Mouse (Mus musculus): ENCODE data around the gene Frem1. TPM values are rescaled to one million over a fixed set of nuclear protein-coding genes. Genes with fewer than 3 reads are reported as not detected.

The Frem1 gene
- polyA plus RNA-seq, 1 experiment from 2014 or later: 1.7 TPM

- Histone ChIP-seq H3K36me3 (no peaks in the 10 kb centered on the region), H3K9ac (no peak overlapping the region), H3K27me3 (replicated peaks) (no peaks in the 10 kb centered on the region), H3K4me2 (no peak overlapping the region), H3K9me3 (replicated peaks) (no peaks in the 10 kb centered on the region), H3K27ac (no peak overlapping the region), H3K4me1 (no peaks in the 10 kb centered on the region), H3K4me3 (no peak overlapping the region)
- no peak for ATAC-seq
- 61% methylated on average over 3 of the region's 3 CpGs for WGBS (ENCODE audit: insufficient replicate concordance)
These were observed 170.8 kb downstream of the Frem1 start for GRCm38 (mm10) chr4:82881366-82881765.

GRCm38 (mm10) chr4:82880243-82880642 is 171.9 kb downstream of the Frem1 start:
- Histone ChIP-seq H3K27ac (no peak overlapping the region), H3K4me1 (no peaks in the 10 kb centered on the region), H3K9me3 (replicated peaks) (no peaks in the 10 kb centered on the region), H3K9ac (no peak overlapping the region), H3K4me2 (no peak overlapping the region), H3K36me3 (no peaks in the 10 kb centered on the region), H3K27me3 (replicated peaks) (no peaks in the 10 kb centered on the region), H3K4me3 (no peak overlapping the region)
- no peak for ATAC-seq
- 62% methylated on average over 2 of the region's 2 CpGs for WGBS (ENCODE audit: insufficient replicate concordance)

- Histone ChIP-seq H3K4me2 (no peak overlapping the region), H3K4me3 (no peak overlapping the region), H3K36me3 (no peaks in the 10 kb centered on the region), H3K9me3 (replicated peaks) (no peaks in the 10 kb centered on the region), H3K27me3 (replicated peaks) (no peaks in the 10 kb centered on the region), H3K4me1 (no peaks in the 10 kb centered on the region), H3K9ac (no peak overlapping the region), H3K27ac (no peak overlapping the region)
- WGBS (ENCODE audit: insufficient replicate concordance): 68% methylated on average over 6 of the region's 6 CpGs
- no peak for ATAC-seq
These were observed 173.0 kb downstream of the Frem1 start for GRCm38 (mm10) chr4:82879152-82879551.

GRCm38 (mm10) chr4:82876656-82877055 is 175.5 kb downstream of the Frem1 start:
- Histone ChIP-seq H3K4me1 (no peaks in the 10 kb centered on the region), H3K4me3 (no peak overlapping the region), H3K27me3 (replicated peaks) (no peaks in the 10 kb centered on the region), H3K4me2 (no peak overlapping the region), H3K9me3 (replicated peaks) (no peaks in the 10 kb centered on the region), H3K27ac (no peak overlapping the region), H3K9ac (no peak overlapping the region), H3K36me3 (no peaks in the 10 kb centered on the region)
- WGBS (ENCODE audit: insufficient replicate concordance): 47% methylated on average over 2 of the region's 2 CpGs
- ATAC-seq: no peak

DNA sequence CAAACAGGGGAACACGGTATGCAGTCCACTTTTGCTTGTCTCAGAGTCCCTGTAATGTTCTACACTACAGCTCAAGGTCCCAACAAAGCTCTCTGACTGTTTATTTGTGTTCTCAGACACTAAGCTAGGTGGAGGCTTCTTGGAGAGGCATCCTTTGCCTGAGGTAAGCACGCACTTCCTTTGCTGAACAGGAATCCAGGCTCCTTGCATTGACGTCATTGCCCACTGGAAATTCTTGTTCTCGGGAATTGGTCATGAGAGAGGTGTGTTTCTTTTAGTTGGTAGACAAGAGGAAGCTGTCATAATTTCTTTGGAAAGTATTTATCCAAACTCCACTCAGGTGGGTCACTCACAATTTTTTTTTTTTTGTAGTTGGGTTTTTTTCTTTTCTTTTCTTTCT is 176.6 kb downstream of the Frem1 start:
- Histone ChIP-seq H3K4me3 (no peak overlapping the region), H3K27ac (no peak overlapping the region), H3K36me3 (no peaks in the 10 kb centered on the region), H3K4me1 (no peaks in the 10 kb centered on the region), H3K27me3 (replicated peaks) (no peaks in the 10 kb centered on the region), H3K9ac (no peak overlapping the region), H3K9me3 (replicated peaks) (no peaks in the 10 kb centered on the region), H3K4me2 (no peak overlapping the region)
- WGBS (ENCODE audit: insufficient replicate concordance): 62% methylated on average over 4 of the region's 4 CpGs
- ATAC-seq: no peak

DNA sequence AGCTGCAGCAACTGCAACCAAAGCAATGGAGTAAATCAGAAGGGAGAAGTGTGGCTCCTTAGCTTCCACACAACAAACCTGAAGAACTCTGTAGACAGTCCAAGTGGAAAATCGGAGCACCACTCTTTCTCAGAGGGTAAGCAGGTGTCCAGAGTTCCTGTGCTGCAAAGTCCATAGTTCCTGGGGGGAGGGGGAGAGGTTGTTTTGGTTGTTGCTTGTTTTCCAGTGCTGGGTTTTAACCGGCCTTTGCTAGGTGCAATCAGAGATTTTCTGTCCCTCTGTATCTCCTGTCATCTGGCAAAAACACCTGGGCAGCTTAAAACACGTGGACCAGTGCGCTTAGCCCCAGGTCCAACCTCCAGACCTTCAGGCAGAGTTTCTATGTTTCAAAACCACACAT is 177.3 kb downstream of the Frem1 start:
- Histone ChIP-seq H3K9me3 (replicated peaks) (no peaks in the 10 kb centered on the region), H3K27me3 (replicated peaks) (no peaks in the 10 kb centered on the region), H3K36me3 (no peaks in the 10 kb centered on the region), H3K4me3 (no peak overlapping the region), H3K4me1 (no peaks in the 10 kb centered on the region), H3K27ac (no peak overlapping the region), H3K9ac (no peak overlapping the region), H3K4me2 (no peak overlapping the region)
- ATAC-seq: no peak
- 49% methylated on average over 4 of the region's 4 CpGs for WGBS (ENCODE audit: insufficient replicate concordance)

GRCm38 (mm10) chr4:82872548-82872947 is 179.6 kb downstream of the Frem1 start:
- no peak for ATAC-seq
- H3K27ac ChIP-seq: no peak overlapping the region
- H3K9ac ChIP-seq: no peak overlapping the region
- no peaks in the 10 kb centered on the region for H3K4me1 ChIP-seq
- no peaks in the 10 kb centered on the region for H3K36me3 ChIP-seq
- H3K9me3 ChIP-seq (replicated peaks): no peaks in the 10 kb centered on the region
- no peaks in the 10 kb centered on the region for H3K27me3 ChIP-seq (replicated peaks)
- no peak overlapping the region for H3K4me2 ChIP-seq
- 73% methylated on average over 4 of the region's 4 CpGs for WGBS (ENCODE audit: insufficient replicate concordance)
- no peak overlapping the region for H3K4me3 ChIP-seq

DNA sequence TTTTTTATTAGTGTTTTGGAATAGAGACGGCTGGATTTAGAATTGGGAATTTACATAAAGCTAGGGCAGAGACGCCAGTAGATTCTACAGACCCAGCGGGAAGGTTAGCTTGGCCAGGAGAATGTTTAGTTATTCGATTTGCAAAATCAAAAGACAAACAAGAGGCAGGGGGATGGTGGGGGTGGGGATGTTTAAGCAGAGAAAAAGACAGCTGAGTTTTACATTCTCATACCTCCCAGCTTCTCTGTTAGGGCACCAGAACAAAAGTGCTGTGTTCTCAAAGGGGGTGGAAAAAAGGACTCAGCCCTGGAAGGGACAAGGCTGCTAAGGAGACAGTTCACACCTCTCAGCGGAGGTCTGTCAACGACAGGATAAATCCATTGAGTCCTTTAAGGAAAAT is 180.0 kb downstream of the Frem1 start:
- WGBS (ENCODE audit: insufficient replicate concordance): 61% methylated on average over 6 of the region's 6 CpGs
- no peaks in the 10 kb centered on the region for H3K4me1 ChIP-seq

GRCm38 (mm10) chr4:82870931-82871330 is 181.2 kb downstream of the Frem1 start:
- Histone ChIP-seq H3K4me2 (no peak overlapping the region), H3K27ac (no peak overlapping the region), H3K9me3 (replicated peaks) (no peaks in the 10 kb centered on the region), H3K9ac (no peak overlapping the region), H3K27me3 (replicated peaks) (no peaks in the 10 kb centered on the region), H3K4me3 (no peak overlapping the region), H3K4me1 (no peaks in the 10 kb centered on the region), H3K36me3 (no peaks in the 10 kb centered on the region)
- no peak for ATAC-seq
- 41% methylated on average over 6 of the region's 6 CpGs for WGBS (ENCODE audit: insufficient replicate concordance)

More for the DNA sequence above, 180.0 kb downstream of the Frem1 start:
- H3K27me3 ChIP-seq (replicated peaks): no peaks in the 10 kb centered on the region
- no peak overlapping the region for H3K4me3 ChIP-seq
- no peaks in the 10 kb centered on the region for H3K9me3 ChIP-seq (replicated peaks)
- H3K36me3 ChIP-seq: no peaks in the 10 kb centered on the region
- no peak overlapping the region for H3K9ac ChIP-seq
- no peak overlapping the region for H3K27ac ChIP-seq
- ATAC-seq: no peak
- no peak overlapping the region for H3K4me2 ChIP-seq

DNA sequence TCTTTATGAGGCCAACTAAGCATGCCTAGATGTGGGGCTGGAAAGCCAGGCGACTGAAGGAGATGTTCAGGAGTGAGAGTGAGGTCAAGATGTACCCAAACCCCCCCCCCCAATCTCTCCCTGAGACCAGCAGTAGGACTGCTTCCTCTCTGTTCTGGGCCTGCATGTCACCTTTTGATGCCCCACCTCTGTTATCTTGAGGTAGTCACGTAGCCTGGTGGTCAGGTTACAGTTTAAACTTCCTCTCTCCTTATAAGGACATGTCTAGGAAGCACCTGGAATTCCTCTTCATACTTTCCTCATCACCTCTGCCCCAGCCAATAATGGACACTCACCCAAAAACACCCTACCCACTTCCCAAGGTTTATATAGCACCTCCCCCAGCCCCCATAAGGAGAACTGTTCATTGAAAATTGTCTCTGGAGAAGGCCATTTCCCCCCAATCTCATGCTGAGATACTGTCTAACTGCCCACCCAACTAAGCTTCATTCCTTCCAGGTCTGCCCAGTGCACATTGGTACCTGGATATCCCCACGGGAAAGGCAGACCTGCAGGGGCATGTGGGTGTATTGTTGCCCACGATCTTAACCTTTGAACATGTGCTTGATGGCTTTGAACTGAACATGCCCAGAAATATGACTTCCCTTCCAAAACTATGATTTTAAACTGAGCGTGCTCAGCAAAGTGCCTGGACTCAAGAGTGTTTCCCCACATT is 184.3 kb downstream of the Frem1 start:
- Histone ChIP-seq H3K36me3 (no peaks in the 10 kb centered on the region), H3K4me1 (no peaks in the 10 kb centered on the region), H3K4me2 (no peak overlapping the region), H3K4me3 (no peak overlapping the region), H3K9ac (no peak overlapping the region), H3K9me3 (replicated peaks) (no peaks in the 10 kb centered on the region), H3K27me3 (replicated peaks) (no peaks in the 10 kb centered on the region), H3K27ac (no peak overlapping the region)
- WGBS (ENCODE audit: insufficient replicate concordance): 62% methylated on average over 5 of the region's 5 CpGs
- ATAC-seq: no peak

DNA sequence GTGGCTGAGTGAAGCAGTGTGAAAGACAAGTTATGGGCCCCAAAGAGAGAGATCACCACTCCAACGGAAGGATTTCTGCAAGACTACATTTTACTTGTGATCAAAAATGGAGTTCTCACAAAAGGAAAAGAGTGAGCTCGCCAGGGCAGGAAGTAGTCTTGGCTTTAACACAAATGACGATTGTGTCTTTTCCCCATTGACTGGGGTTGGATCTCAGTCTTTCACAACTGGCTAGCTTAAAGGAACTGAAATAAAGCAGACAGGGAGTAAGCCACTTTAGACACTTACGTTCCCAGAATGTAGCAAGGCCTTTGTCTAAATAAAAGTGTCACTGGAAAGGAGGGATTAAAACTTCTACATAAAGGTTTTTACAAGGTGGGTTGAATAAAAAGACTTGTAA is 185.0 kb downstream of the Frem1 start:
- no peaks in the 10 kb centered on the region for H3K4me1 ChIP-seq
- no peak for ATAC-seq
- H3K27ac ChIP-seq: no peak overlapping the region
- 58% methylated on average over 4 of the region's 4 CpGs for WGBS (ENCODE audit: insufficient replicate concordance)
- no peak overlapping the region for H3K4me3 ChIP-seq
- H3K27me3 ChIP-seq (replicated peaks): no peaks in the 10 kb centered on the region
- no peak overlapping the region for H3K9ac ChIP-seq
- H3K9me3 ChIP-seq (replicated peaks): no peaks in the 10 kb centered on the region
- H3K4me2 ChIP-seq: no peak overlapping the region
- H3K36me3 ChIP-seq: no peaks in the 10 kb centered on the region

DNA sequence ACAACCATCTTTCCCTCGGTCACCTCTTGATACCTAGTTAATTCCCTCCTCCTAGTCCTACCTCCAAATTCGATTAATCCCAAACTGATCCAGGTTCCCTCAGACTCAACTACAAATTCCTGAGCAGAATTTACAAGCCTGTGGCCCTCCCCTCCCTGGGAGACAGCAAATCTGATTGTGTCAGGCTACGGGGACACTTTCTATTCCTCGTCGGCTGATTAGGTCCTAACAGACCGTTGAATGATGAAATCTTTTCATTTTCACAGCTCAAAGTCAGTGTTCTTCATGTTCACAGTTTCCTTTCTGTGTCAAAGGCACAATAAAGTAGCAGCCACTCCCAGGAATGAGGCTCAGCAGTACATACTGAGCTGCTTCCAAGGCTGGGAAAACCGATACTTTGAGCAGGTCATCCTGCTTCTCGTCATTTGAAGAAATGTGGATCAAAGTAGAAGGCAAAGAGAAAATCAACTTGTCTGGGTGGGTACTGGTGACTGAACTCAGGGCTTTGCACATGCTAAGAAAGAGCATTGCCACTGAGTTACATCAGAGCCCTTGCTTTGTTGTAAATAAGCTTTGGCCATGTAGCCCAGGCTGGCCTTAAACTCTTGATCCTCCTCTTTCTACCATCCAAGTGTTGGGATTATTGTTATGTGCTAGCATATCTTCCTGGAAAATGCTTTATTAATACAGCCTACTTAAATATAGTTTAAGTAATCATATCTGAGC is 187.0 kb downstream of the Frem1 start:
- H3K27me3 ChIP-seq (replicated peaks): no peaks in the 10 kb centered on the region
- no peak overlapping the region for H3K27ac ChIP-seq
- H3K4me1 ChIP-seq: no peaks in the 10 kb centered on the region
- H3K4me3 ChIP-seq: no peak overlapping the region
- no peaks in the 10 kb centered on the region for H3K36me3 ChIP-seq
- H3K9ac ChIP-seq: no peak overlapping the region
- H3K9me3 ChIP-seq (replicated peaks): no peaks in the 10 kb centered on the region
- WGBS (ENCODE audit: insufficient replicate concordance): 63% methylated on average over 8 of the region's 8 CpGs
- no peak overlapping the region for H3K4me2 ChIP-seq
- no peak for ATAC-seq

Measured in liver, embryonic 12.5 days (tissue).